Mouse (Mus musculus): ENCODE data around the gene 5730455P16Rik.
"Not testable (repeated sequence)": the region's sequence is repeated elsewhere in the genome, so short reads cannot be mapped to it uniquely, and the experiment has no call there.

Gene 5730455P16Rik

DNA sequence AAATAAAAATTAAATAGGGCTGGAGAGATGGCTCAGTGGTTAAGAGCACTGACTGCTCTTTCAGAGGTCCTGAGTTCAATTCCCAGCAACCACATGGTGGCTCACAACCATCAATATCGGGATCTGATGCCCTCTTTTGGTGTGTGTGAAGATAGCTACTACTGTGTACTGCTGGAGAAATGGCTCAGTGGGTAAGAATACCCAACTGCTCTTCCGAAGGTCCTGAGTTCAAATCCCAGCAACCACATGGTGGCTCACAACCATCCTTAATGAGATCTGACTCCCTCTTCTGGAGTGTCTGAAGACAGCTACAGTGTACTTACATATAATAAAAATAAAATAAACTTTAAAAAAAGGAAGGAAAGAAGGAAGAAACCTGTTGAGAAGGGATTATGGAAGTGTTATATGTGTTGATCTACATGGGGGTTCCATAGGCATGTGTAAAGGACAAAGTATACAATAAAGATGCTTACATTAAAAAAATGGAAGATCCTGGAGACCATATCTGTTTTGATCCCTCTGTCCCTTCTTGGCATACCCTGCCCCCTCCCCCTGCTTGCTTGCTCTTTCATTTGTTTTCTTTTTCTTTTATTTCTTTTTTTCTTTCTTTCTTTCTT is 726 bp upstream of the 5730455P16Rik start:
- not testable (repeated sequence) for DNase-seq (ENCODE audit: low read depth)

DNA sequence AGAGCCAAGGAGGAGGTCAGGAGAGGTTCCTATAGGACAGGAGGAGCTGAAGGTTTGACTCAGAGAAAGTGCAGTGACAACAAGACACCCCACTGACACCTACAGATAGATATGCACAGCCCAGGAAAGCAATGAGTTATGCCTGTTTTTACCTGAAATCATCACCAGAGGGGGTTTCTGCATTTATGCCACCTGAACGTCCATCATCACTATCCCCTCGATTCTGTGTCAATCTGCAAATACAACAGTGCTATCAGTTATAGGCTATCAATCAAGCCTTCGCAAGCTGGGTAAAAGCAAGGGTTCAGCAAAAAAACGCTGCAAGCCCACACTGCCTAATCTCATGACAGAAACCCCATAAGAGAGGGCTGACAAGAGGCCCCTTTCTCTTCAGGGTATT is 1.2 kb downstream of the 5730455P16Rik start:
- DNase-seq (ENCODE audit: low read depth), result no peak

DNA sequence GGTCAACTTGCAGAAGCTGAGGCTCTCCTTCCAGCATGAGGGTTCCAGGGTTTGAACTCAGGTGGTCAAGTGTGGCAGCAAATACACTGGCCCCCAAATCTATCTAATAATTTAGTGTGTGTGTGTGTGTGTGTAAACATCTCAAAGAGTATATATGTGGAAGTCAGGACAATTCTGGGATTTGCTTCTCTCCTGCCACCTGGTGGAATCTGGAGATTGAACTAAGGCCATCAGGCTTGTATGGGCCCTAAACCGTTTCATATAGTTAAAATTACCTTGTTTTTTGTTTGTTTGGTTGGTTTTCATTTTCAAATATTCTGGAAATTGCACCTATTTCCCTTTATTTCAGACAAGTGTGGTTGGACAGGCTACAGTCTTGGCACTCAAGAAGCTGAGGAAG is 8.9 kb downstream of the 5730455P16Rik start:
- DNase-seq (ENCODE audit: low read depth), result no peak

DNA sequence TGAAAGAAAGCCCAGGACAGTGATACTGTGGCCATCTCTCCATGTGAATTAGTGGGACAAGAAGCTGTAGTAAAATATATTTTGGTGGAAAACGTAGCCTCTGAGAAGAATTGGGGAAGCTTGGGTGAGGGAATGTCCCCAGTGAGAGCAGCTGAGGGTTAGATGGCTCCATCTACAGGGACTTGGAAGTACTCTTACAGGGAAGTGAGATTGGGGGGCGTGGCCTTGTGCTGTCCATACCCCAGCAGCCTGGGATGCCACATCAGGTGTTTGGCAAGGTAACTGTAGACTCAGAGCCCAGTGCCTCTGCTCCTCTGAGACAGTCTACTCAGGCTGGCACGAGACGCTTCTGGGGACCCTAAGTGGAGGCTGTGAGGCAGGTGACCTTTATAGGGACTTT is 23.0 kb downstream of the 5730455P16Rik start:
- DNase-seq (ENCODE audit: low read depth), result peak; percentile 47

DNA sequence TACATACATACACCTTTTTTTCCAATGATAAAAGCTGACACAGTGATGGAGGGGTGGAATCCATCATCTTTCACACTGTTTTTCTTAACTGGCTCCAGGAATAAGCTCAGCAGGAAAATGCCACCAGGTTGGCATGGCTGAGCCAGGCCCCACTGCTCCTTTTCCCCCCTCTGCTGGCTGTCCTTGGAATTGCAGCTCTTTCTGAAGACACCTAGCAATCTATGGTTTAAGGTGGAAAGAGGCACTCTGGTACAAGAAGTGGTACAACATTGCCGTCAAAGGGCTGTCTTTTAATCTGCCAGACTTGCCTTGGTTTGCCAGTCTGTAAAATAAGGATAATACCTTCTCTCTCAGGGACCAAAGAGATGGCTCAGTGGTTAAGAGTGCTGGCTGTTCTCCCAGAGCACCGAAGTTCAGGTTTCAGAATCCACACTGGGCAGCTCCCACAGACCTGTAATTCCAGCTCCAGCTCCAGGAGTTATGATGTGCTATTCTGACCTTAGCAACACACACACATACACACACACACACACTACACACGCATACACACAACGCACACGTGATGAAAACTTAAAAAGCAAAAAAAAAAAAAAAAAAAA is 25.9 kb downstream of the 5730455P16Rik start:
- DNase-seq (ENCODE audit: low read depth), result peak; percentile 77

- no peak for DNase-seq (ENCODE audit: low read depth)
These were observed 35.4 kb downstream of the 5730455P16Rik start for GRCm38 (mm10) chr11:80342482-80342881.

GRCm38 (mm10) chr11:80336351-80336730 is 41.5 kb downstream of the 5730455P16Rik start:
- DNase-seq (ENCODE audit: low read depth), result no peak

DNA sequence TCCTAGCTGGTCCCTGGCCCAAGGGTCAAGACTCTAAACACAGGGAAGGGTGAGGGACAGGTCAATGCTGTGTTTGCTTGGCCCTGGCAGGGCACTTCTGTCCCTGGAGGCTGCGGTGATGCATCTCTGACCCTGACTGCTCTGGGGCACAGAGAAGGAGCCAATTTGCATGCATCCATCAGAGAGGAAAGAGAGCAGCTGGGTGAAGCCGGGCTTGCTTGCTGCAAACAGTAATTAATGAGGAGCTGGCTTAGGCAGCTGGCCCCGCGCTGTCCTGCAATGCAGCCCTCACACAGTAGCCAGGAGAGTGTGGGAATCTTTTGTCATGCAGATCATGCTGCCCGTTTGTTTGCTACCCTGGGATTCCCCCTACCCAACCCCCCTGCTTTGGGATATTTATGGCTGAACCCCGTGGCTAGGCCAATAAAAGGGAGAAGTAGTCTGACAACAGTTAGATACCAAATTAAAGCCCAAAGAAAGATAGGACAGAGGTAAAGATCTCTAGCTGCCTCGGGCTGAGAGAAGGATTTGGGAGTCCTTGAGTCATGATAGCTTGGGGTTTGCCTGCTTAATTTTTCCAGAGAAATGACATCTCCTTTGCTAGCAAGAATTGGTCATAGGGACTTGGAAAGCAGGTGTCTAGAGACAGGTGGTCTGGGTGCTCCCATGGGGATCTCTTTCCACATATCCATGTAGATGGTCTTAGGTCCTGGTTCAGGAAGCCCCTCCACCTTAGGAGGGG is 42.1 kb downstream of the 5730455P16Rik start:
- no peak for DNase-seq (ENCODE audit: low read depth)

DNA sequence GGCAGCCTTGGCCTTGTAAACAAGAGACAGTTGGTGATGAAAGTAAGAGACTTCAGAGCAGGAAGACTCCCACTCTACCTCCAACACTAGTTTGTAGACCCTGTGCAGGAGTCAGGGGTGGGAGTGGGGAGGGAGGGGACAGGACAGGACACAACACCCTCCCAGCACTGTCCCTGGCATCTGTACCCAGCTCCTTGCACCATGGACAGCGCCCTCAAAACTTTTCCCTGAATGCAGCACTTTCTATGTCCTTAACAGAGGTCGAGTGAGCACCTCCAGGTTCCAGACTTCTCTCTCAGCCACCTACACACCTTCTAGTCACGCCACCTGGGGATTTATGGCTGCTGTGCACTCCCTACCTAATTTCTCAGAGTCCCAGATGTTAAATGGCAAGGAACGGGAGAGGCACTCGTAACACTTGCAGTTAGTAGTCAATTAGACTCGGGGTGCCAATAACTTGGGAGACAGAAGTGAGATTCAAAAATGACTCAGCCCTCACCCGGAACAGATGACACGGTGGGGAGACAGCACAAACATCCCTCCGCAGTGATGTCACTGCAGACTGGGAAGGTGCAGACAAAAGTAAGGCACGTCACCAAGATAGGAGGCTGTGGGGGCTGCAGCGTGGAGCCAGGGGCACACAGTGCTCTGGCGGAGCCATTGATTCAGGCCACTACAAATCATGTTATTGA is 45.0 kb downstream of the 5730455P16Rik start:
- no peak for DNase-seq (ENCODE audit: low read depth)

GRCm38 (mm10) chr11:80324636-80325035 is 53.2 kb downstream of the 5730455P16Rik start:
- peak; percentile 57 for DNase-seq (ENCODE audit: low read depth)

GRCm38 (mm10) chr11:80323255-80323654 is 54.6 kb downstream of the 5730455P16Rik start:
- DNase-seq (ENCODE audit: low read depth), result peak; percentile 97

DNA sequence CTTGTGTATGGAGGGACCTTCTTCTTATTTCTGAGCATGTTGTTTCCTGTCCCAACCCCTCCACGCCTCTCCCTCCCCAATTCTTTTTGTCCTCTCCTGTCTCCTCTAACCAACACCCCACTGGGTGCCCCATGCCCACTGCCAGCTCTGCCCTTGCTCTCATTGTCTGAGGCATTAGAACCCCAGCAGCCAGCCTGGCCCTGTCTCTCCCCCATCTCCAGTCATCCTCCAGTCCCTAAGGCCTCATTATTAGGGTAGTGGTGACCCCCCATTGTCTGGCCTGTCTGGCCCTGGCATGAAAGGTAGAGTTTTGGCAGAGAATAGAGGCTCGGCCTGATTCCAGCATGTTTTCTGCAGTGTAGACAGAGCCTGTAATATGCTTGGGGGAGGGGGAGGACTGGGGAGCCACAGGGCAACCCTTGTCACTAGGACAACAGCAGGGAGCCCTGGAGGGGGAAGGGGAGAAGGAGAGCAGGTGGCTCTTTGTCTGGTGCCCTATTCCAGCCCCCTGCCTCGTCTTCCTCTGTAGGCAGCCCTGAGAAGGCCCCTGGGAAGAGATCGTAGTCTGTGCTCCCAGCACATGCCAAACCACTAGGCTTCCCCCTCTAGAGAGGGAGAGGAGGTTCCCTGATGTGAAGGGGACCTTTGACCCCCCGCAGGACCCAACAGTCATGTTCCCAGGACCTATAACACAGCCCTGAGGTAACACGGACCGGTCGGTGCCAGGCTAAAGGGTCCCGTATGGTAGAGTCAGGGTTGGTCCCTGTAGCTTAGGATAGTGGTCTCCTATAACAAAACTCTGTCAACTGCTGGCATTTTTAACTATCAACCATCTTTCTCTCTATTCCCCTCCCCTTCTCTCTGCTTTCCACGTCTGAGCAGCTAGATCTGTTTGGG is 61.8 kb downstream of the 5730455P16Rik start:
- DNase-seq (ENCODE audit: low read depth), result no peak

- no peak for DNase-seq (ENCODE audit: low read depth)
These were observed 63.9 kb downstream of the 5730455P16Rik start for GRCm38 (mm10) chr11:80313944-80314343.

DNA sequence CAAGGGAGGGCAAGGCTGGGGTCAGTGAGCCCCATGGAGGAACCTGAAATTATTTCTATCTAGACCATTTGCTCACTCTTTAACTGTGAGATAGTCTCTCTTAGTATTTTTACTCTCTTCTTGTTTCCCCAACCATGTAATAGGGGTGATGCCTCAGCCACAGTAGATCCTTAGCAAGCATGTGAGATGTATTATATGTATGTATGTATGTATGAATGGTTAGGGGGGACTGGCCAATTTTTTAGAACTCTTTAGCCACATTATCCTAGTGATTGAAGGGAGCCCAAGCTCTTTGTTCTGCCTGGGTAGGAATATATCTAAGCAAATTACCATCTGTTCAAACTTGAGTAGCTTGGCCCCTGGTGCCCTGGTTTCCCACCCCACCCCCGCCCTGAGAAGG is 64.4 kb downstream of the 5730455P16Rik start:
- DNase-seq (ENCODE audit: low read depth), result no peak

- no peak for DNase-seq (ENCODE audit: low read depth)
These were observed 65.3 kb downstream of the 5730455P16Rik start for GRCm38 (mm10) chr11:80312565-80312964.

- DNase-seq (ENCODE audit: low read depth), result no peak
These were observed 65.8 kb downstream of the 5730455P16Rik start for GRCm38 (mm10) chr11:80312049-80312448.

DNA sequence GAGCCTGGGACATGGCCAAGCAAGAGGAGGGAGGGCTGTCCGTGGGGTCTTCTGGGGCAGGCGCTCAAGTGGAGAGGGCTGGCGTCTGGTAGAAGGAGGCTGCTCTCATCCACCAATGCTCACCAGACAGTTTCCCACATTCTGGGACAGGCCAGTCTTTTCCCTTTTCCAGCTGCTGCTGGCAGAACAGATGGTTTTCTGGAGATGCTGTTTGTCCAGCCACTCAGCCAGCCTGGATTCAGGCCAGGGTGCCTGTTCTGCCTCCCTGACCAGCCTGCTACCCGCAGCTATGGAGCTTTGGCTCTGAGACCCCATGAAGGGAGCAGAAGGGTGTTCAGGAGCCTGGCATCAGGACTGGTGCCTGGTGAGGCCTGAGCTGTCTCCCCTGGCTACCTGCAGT is 66.6 kb downstream of the 5730455P16Rik start:
- DNase-seq (ENCODE audit: low read depth), result no peak

Data from 416B (cell line).